Mouse (Mus musculus): ENCODE data around the gene Ptges3l. TPM values are rescaled to one million over a fixed set of nuclear protein-coding genes. Genes with fewer than 3 reads are reported as not detected.
"Not testable (repeated sequence)": the region's sequence is repeated elsewhere in the genome, so short reads cannot be mapped to it uniquely, and the experiment has no call there.

The Ptges3l gene
- polyA plus RNA-seq, 1 experiment from 2014 or later = 1.8 TPM

DNA sequence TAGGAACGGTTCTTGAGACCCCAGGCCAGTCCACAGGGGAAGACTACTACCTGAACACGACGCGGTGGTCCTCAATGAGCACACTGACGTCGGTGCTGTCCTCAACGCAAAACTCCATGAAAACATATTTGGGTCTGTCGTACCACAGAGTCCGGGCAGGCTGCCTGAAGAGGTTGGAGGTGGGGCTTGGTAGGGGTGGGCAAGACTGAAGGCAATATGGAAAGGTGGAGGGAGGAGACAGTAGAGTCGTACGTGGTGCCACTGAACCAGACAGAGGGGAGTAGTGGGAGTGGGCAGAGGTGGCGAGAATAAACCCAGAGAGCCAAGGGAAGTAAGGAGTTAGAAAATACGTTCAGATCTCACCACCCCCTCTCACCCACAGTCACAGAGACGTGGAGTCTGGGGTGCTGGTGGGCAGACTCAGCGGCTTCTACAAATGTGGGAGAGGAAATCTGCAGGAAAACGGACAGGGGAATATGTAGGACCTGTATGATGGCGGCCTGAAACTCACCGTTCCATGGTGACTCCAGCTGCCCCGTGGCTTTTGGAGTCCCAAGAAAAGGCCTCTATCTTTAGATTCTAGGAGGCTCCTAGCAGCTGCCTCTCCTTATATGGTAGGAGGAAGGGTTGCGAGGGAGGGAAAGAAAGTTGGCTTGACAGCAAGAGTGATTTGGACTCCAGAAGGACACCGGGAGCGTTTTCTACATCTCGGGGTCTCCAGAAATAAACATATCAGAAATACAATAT, 855 bp downstream of the Ptges3l start, which contains the start of gene Gm27029:
Gene Gm27029, minus strand, starts transcription at position 692 of the 747 bp plus-strand sequence.
- no peak for DNase-seq (ENCODE audit: low spot score)

DNA sequence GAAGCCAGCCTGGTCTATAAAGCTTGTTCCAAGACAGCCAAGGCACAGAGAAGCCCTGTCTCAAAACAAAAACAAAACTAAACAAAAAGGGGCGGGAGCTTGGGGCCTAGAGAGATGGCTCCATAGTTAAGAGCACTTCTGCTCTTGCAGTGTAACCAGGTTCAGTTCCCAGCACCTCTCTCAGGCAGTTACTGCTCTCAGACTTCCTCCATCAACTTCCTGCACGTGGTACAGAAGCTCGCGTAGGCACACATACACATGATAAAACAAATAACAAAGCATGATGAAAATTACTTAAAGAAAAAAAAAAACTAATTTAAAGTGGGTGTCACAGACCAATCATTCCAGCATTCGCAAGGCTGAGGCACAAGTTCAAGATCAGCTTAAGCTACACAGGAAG, 5.0 kb downstream of the Ptges3l start:
- DNase-seq (ENCODE audit: low spot score) = no peak

DNA sequence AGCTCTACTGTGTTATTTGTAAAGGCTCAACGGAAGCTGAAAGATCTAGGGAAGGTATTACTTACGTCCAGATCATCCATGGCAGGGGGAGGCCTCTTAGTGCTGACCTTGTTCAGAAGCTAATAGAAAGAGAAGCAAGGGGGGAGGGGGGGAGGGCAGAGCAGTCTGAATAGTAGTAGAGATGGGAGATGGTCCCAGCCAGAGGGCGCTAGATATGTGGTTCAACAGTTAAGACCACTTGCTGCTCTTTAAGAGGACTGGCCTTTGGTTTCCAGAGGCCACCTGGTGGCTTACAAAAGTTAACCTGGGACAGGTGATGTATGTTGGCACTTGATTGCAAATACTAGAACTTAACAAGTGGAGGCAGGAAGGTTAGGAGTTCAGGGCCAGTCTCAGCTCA, 5.5 kb downstream of the Ptges3l start:
- DNase-seq (ENCODE audit: low spot score) = no peak

DNA sequence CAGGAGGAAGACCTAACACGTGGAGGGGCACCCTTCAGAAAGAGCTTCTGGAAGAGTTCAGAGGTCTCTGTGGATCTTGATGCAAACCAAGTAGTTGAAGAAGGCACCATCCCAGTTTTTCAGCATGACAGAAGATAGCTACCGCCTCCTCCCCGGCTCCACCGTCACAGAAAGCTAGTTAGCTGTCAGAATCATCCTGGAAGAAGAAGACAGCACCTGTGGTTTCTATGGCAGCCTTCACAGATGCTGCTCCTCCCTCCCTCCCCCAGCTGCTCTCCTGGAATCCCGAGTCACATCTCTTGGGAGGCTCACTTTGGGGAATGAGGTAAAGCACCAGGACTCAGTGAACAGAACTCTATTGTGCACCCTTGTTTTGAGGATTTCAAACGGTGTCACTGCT, 6.1 kb downstream of the Ptges3l start:
- DNase-seq (ENCODE audit: low spot score) = no peak

DNA sequence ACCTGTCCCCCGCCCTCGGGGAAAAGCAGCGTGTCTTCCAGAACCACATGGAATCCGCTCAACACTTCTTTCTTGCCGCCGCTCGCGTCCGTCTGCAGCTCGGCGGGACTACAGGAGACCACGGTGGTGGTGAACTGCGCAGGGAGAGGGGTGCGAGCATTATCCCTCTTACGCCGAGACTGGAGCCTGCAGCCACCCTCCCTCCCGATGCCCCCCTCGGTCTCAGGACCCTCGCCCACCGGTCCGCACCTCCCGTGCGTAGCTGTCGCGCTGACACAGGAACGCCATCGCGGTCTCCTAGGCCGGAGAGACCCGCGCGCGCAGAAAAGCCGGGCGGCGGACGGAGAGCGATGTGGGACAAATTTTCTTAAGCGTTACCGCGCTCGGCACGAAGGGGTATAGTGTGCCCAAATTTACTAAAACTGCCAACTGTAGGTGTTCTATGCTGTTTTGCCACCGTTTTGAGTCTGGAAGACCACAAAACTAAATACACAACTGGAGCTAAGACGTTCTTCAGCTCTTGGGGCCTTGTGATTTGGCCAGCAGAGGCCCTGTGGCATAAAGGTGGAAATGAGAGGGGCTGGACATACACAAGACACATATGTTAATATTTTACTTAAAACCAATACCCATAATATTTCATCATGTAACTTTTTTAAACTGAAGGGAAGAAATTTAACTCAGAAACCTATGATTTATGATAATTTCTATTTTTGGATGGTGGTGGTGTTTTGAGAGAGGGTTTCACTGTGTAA, 7.9 kb downstream of the Ptges3l start, which contains the start of gene Aarsd1:
Gene Aarsd1, minus strand, starts transcription at position 515 of the 755 bp plus-strand sequence.
- DNase-seq (ENCODE audit: low spot score) = peak; percentile 90

DNA sequence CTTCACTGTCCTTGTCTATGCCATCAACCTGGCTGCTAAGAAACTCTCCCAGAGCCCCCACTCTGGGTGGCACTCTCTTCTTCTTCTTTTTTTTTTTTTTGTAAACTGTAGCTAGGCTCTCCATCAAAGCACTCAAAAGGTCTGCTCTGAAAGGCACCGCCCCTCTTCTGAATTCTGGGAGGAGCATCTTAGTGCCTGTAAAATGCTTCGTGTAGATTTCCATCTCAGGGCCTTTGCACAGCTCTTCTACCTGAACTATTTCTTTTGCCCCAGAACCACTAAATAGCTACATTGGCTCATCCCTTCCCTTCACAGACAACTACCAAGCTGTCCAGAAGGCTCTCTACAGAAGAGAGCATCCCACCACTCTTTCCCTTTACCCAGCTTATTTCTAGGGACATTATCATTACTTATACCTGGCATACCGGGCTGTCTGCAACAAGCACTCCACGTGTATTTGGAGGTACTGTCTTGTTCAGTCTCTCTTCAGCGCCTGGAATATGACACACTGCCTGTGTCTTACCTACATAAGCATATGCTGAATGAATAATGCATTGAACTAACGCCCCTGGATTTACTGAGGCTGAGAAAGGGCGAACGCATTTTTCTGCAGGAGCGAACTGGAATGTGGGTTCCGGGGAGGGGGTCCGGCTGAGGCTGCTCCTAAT, 8.6 kb downstream of the Ptges3l start:
- DNase-seq (ENCODE audit: low spot score) = peak; percentile 41

DNA sequence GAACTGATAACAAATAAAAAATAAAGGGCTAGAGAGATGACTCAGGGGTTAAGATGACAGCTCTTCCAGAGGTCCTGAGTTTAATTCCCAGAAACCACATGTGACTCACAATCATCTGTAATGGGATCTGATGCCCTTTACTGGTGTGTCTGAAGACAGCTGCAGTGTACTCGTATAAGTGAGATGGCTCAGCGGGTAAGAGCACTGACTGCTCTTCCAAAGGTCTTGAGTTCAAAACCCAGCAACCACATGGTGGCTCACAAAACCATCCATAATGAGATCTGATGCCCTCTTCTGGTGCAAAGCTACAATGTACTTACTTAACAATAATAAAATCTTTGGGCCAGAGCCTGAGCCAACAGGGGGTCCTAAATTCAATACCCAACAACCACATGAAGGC, 9.8 kb downstream of the Ptges3l start:
- no peak for DNase-seq (ENCODE audit: low spot score)

DNA sequence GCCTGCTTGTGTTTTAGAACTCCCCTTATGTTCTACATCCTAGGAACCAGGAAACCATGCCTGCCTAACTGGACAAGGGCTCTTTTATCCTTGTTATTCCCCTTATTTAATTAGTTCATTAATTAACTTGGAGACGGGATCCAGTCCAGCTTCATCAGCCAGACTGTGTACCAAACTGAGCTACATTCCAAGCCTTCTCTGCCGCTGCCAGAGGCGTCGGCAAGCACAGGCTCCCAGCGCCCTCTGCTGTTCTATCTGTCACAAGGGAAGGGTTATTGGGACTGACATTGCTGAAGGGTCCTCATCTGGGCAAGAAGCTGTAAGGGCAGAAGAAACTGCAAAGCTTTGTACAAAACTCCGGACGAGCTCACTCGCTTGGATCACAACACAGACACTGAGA, 30.0 kb downstream of the Ptges3l start:
- DNase-seq (ENCODE audit: low spot score) = peak; percentile 79

DNA sequence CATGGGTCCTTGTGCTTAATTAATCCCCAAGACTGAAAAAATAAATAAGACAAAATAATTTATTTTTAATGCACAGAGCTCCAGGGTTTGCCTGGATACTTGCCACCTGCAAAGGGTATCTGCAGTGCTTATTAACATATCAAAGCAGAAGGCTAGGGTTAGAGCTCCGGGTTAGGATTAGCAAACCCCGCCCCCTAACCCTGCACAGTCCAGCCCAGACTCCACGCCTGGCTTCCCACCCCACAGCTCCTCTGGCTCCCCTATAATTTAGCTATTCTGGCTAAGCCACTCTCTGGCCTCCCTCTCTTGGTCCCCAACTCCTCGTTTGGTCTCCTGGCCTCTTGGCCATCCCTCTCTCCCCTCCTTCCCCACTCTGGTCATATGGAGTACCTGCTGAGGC, 43.3 kb downstream of the Ptges3l start:
- no peak for DNase-seq (ENCODE audit: low spot score)

DNA sequence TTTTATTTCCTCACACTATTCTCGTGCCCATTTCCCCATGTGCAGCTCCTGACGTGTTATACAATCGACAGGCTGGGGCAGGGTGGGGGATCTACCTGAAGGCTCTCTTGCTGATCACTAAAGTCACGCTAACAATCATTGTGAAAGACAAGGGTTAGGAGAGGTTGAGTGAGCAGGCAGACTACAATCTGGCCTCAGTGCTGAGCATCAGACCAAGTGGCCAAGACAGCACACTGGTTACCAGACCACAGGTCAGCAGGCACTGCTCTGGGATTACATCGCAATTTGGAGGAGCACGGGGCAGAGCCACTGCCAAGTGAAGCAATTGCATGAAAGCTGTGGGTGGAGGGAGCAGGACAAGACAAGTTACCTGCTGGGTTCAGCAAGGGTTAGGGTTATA, 46.2 kb downstream of the Ptges3l start:
- DNase-seq (ENCODE audit: low spot score) = no peak

DNA sequence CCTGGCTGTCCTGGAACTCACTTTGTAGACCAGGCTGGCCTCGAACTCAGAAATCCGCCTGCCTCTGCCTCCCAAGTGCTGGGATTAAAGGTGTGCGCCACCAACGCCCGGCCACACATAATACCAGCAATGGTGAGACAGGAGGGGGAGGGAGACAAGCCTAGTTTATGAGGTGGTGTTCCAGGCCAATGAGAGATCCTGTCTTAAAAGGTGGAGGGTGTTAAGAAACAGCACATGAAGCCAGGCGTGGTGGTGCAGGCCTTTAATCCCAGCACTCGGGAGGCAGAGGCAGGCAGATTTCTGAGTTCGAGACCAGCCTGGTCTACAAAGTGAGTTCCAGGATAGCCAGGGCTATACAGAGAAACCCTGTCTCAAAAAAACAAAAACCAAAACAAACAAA, 46.9 kb downstream of the Ptges3l start:
- not testable (repeated sequence) for DNase-seq (ENCODE audit: low spot score)

DNA sequence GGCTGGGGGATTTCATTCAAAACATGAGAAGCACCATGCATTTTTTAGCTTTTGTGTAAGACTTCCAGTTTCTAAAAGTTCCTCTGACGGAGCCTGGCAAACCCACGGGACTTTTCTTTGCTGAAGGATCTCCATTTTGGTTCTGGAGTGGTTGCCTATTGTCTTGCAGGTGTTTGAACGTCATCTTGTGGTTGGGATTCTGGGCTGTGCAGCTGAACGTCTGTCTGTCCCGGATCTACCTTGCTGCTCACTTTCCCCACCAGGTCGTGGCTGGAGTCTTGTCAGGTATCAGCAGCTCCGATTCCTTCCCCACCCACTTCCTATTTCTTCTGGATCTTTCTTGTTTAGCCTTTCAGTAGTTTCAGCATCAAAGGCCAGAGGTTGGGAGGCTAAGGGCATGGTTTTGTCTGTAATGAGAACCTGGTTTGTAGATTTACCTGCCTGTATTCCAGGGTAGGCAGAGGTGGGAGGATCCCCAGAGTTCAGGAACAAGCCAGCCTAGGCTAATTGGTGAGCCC, 50.7 kb downstream of the Ptges3l start:
- peak; percentile 11 for DNase-seq (ENCODE audit: low spot score)

DNA sequence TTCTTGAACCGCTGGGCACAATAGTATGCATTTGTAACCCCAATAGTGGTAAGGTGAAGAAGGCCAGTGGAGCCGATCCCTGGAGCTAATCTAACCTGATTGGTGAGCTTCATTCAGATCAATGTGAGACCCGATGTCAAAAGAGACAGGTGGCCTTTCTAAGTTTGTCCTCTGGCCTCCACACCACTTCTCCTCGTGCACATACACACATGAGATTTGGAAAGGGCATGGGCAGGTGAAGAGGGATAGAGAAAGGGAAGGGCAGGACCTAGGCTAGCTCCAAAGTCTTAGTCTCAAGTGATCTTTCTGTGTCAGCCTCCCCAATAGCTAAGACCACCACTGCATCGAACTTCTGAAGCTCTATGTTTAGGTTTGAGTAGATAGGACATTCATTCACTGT, 55.0 kb downstream of the Ptges3l start:
- no peak for DNase-seq (ENCODE audit: low spot score)

Small RNAs within 50 kb of the gene (microRNA-seq; reads per million reads assigned to microRNA genes)
- gene Mir6929 (ENCODE audit: borderline number of aligned reads) = not detected

Other genes with a start within 250 kb of the Ptges3l start
- 1.7 and 1.8 TPM in 2 replicates for gene Ccr10, start 249.9 kb downstream of the Ptges3l start, polyA plus RNA-seq (2015; fragmentation: Nextera tagmentation; extraction: Ambion mirVana)
- gene Ezh1, start 198.9 kb downstream of the Ptges3l start, polyA plus RNA-seq (2015; fragmentation: Nextera tagmentation; extraction: Ambion mirVana) = 13.7 and 13.8 TPM in 2 replicates
- 29.6 and 30.8 TPM in 2 replicates for gene Ramp2, start 179.3 kb downstream of the Ptges3l start, polyA plus RNA-seq (2015; fragmentation: Nextera tagmentation; extraction: Ambion mirVana)
- gene Vps25, start 171.6 kb downstream of the Ptges3l start, polyA plus RNA-seq (2015; fragmentation: Nextera tagmentation; extraction: Ambion mirVana) = 132 and 149 TPM in 2 replicates
- gene Wnk4, start 164.8 kb downstream of the Ptges3l start, polyA plus RNA-seq (2015; fragmentation: Nextera tagmentation; extraction: Ambion mirVana) = 1.4 and 2.1 TPM in 2 replicates
- gene Cntd1, start 146.3 kb downstream of the Ptges3l start, polyA plus RNA-seq (2015; fragmentation: Nextera tagmentation; extraction: Ambion mirVana) = 1.3 and 1.9 TPM in 2 replicates
- gene Coa3, start 146.2 kb downstream of the Ptges3l start, polyA plus RNA-seq (2015; fragmentation: Nextera tagmentation; extraction: Ambion mirVana) = 164 and 179 TPM in 2 replicates
- 182 and 191 TPM in 2 replicates for gene Becn1, start 123.0 kb downstream of the Ptges3l start, polyA plus RNA-seq (2015; fragmentation: Nextera tagmentation; extraction: Ambion mirVana)
- 123 and 135 TPM in 2 replicates for gene Psme3, start 109.1 kb downstream of the Ptges3l start, polyA plus RNA-seq (2015; fragmentation: Nextera tagmentation; extraction: Ambion mirVana)
- gene Aoc2, start 100.3 kb downstream of the Ptges3l start, polyA plus RNA-seq (2015; fragmentation: Nextera tagmentation; extraction: Ambion mirVana) = 0.76 and 1.0 TPM in 2 replicates
- 0.69 and 0.78 TPM in 2 replicates for gene Aoc3, start 94.7 kb downstream of the Ptges3l start, polyA plus RNA-seq (2015; fragmentation: Nextera tagmentation; extraction: Ambion mirVana)
- gene G6pc, start 57.8 kb downstream of the Ptges3l start, polyA plus RNA-seq (2015; fragmentation: Nextera tagmentation; extraction: Ambion mirVana) = 0.07 and 0.17 TPM in 2 replicates
- 67.6 and 70.6 TPM in 2 replicates for gene Aarsd1, start 7.7 kb downstream of the Ptges3l start, polyA plus RNA-seq (2015; fragmentation: Nextera tagmentation; extraction: Ambion mirVana)
- 1.5 and 2.2 TPM in 2 replicates for gene Gm27029, start 537 bp downstream of the Ptges3l start, polyA plus RNA-seq (2015; fragmentation: Nextera tagmentation; extraction: Ambion mirVana)
- gene Rundc1, start 248 bp downstream of the Ptges3l start, polyA plus RNA-seq (2015; fragmentation: Nextera tagmentation; extraction: Ambion mirVana) = 13.2 and 16.1 TPM in 2 replicates
- 550 and 596 TPM in 2 replicates for gene Rpl27, start 17.0 kb upstream of the Ptges3l start, polyA plus RNA-seq (2015; fragmentation: Nextera tagmentation; extraction: Ambion mirVana)
- gene Ifi35, start 23.1 kb upstream of the Ptges3l start, polyA plus RNA-seq (2015; fragmentation: Nextera tagmentation; extraction: Ambion mirVana) = 86.4 and 87.4 TPM in 2 replicates
- gene Rnd2, start 39.7 kb upstream of the Ptges3l start, polyA plus RNA-seq (2015; fragmentation: Nextera tagmentation; extraction: Ambion mirVana) = 3.7 and 4.6 TPM in 2 replicates
- gene Vat1, start 40.9 kb upstream of the Ptges3l start, polyA plus RNA-seq (2015; fragmentation: Nextera tagmentation; extraction: Ambion mirVana) = 24.7 and 25.3 TPM in 2 replicates
- 9.1 and 9.8 TPM in 2 replicates for gene Brca1, start 126.6 kb upstream of the Ptges3l start, polyA plus RNA-seq (2015; fragmentation: Nextera tagmentation; extraction: Ambion mirVana)
- gene Nbr1, start 126.8 kb upstream of the Ptges3l start, polyA plus RNA-seq (2015; fragmentation: Nextera tagmentation; extraction: Ambion mirVana) = 39.8 and 40.2 TPM in 2 replicates
- gene Tmem106a, start 156.9 kb upstream of the Ptges3l start, polyA plus RNA-seq (2015; fragmentation: Nextera tagmentation; extraction: Ambion mirVana) = 7.9 and 9.2 TPM in 2 replicates
- gene Gm11634, start 173.9 kb upstream of the Ptges3l start, polyA plus RNA-seq (2015; fragmentation: Nextera tagmentation; extraction: Ambion mirVana) = not detected in 2 replicates
- gene Rdm1, start 201.9 kb upstream of the Ptges3l start, polyA plus RNA-seq (2015; fragmentation: Nextera tagmentation; extraction: Ambion mirVana) = 44.5 and 46.0 TPM in 2 replicates
- 3.0 and 3.1 TPM in 2 replicates for gene Arl4d, start 240.2 kb upstream of the Ptges3l start, polyA plus RNA-seq (2015; fragmentation: Nextera tagmentation; extraction: Ambion mirVana)